Mouse (Mus musculus) ES-Bruce4 (cell line): ENCODE data around the gene Polr1d. TPM values are rescaled to one million over a fixed set of nuclear protein-coding genes. Genes with fewer than 3 reads are reported as not detected.

Experiments
- H3K27ac ChIP-seq: 2 replicates; pipeline ENCODE4 v1.5.1; 2012; ENCODE audit warnings: low read length, inconsistent platforms; ENCODE audit not compliant: insufficient read depth
- H3K27me3 ChIP-seq: 2 replicates; pipeline ENCODE4 v1.6.1; 2012; ENCODE audit warnings: mild to moderate bottlenecking, low read length, inconsistent platforms; ENCODE audit not compliant: control insufficient read depth, poor library complexity, insufficient read depth, severe bottlenecking
- H3K36me3 ChIP-seq: 2 replicates; pipeline ENCODE4 v1.6.1; 2012; ENCODE audit warnings: inconsistent platforms, mild to moderate bottlenecking, low read length, moderate library complexity; ENCODE audit not compliant: control insufficient read depth, poor library complexity, insufficient read depth, severe bottlenecking
- H3K4me1 ChIP-seq: one replicate; pipeline ENCODE4 v1.8.1; 2011; ENCODE audit warnings: low read length; ENCODE audit not compliant: control insufficient read depth, insufficient read depth
- H3K4me3 ChIP-seq: 2 replicates; pipeline ENCODE4 v1.5.1; 2011; ENCODE audit warnings: low read depth, mild to moderate bottlenecking, low read length
- H3K9ac ChIP-seq: 2 replicates; pipeline ENCODE4 v1.6.1; 2012; ENCODE audit warnings: low read depth, mild to moderate bottlenecking, inconsistent platforms; ENCODE audit not compliant: poor library complexity, severe bottlenecking
- H3K9me3 ChIP-seq: replicated peaks from 2 replicates; pipeline ENCODE4 v1.6.1; 2012; ENCODE audit warnings: mild to moderate bottlenecking, low read length, inconsistent platforms; ENCODE audit not compliant: control insufficient read depth, poor library complexity, insufficient read depth, severe bottlenecking
- CTCF ChIP-seq: IDR thresholded peaks from one replicate; pipeline ENCODE4 v1.8.1; 2011; ENCODE audit warnings: low read depth, low read length
- EP300 ChIP-seq: IDR thresholded peaks from 2 replicates; pipeline ENCODE4 v1.6.1; 2011; ENCODE audit warnings: low read depth, low read length; ENCODE audit not compliant: insufficient read depth
- POLR2A ChIP-seq: IDR thresholded peaks from one replicate; pipeline ENCODE4 v1.8.1; 2011; ENCODE audit warnings: low read length; ENCODE audit not compliant: insufficient read depth
- polyA plus RNA-seq: library from polyadenylated mRNA; stranded (reverse); fragments of >200 nt; gene quantifications from 2 replicates; pipeline ENCODE4 v1.2.4, GENCODE M21; 2011; ENCODE audit warnings: low read depth; ENCODE audit not compliant: missing spikeins, insufficient read depth, insufficient read length

Gene Polr1d
- polyA plus RNA-seq, 1 experiment = 149 TPM

- H3K9me3 ChIP-seq = no peaks in the 10 kb centered on the region
- H3K27me3 ChIP-seq = no peaks in the 10 kb centered on the region
- no peaks in the 10 kb centered on the region for H3K4me1 ChIP-seq
- no peak overlapping the region for H3K27ac ChIP-seq
- no peaks in the 10 kb centered on the region for H3K36me3 ChIP-seq
- H3K9ac ChIP-seq = no peak overlapping the region
- TF ChIP-seq CTCF = no peak
- no peak for TF ChIP-seq POLR2A
- no peak for TF ChIP-seq EP300
- H3K4me3 ChIP-seq = no peak overlapping the region
Observed at GRCm38 (mm10) chr5:147036661-147037060, 40.2 kb upstream of the Polr1d start.

- no peaks in the 10 kb centered on the region for H3K36me3 ChIP-seq
- H3K27ac ChIP-seq = no peak overlapping the region
- H3K27me3 ChIP-seq = no peaks in the 10 kb centered on the region
- no peaks in the 10 kb centered on the region for H3K9me3 ChIP-seq
- TF ChIP-seq CTCF (no peak), POLR2A (no peak), EP300 (no peak)
- no peak overlapping the region for H3K9ac ChIP-seq
- no peaks in the 10 kb centered on the region for H3K4me1 ChIP-seq
- H3K4me3 ChIP-seq = no peak overlapping the region
Observed at GRCm38 (mm10) chr5:147037601-147038000, 39.2 kb upstream of the Polr1d start.

GRCm38 (mm10) chr5:147039394-147039793 lies 37.5 kb upstream of the Polr1d start:
- Histone ChIP-seq H3K27me3 (no peaks in the 10 kb centered on the region), H3K9ac (no peak overlapping the region), H3K4me1 (no peaks in the 10 kb centered on the region), H3K36me3 (no peaks in the 10 kb centered on the region), H3K27ac (no peak overlapping the region), H3K4me3 (no peak overlapping the region), H3K9me3 (no peaks in the 10 kb centered on the region)
- TF ChIP-seq POLR2A (no peak), EP300 (no peak), CTCF (no peak)

GRCm38 (mm10) chr5:147041965-147042937 lies 34.6 kb upstream of the Polr1d start:
- Histone ChIP-seq H3K27me3 (no peaks in the 10 kb centered on the region), H3K9ac (0 out of 2 replicates have a peak overlapping the region, but pooled peaks have one; percentile 1), H3K36me3 (no peaks in the 10 kb centered on the region), H3K27ac (no peak overlapping the region), H3K9me3 (no peaks in the 10 kb centered on the region), H3K4me1 (no peaks in the 10 kb centered on the region), H3K4me3 (peak overlapping the region; percentile 7)
- TF ChIP-seq EP300 (no peak), POLR2A (no peak), CTCF (no peak)

GRCm38 (mm10) chr5:147043240-147043844 lies 33.5 kb upstream of the Polr1d start:
- H3K27me3 ChIP-seq = no peaks in the 10 kb centered on the region
- no peak overlapping the region for H3K9ac ChIP-seq
- H3K9me3 ChIP-seq = no peaks in the 10 kb centered on the region
- no peak overlapping the region for H3K27ac ChIP-seq
- no peaks in the 10 kb centered on the region for H3K4me1 ChIP-seq
- no peak overlapping the region for H3K4me3 ChIP-seq
- no peaks in the 10 kb centered on the region for H3K36me3 ChIP-seq
- TF ChIP-seq CTCF = no peak
- no peak for TF ChIP-seq POLR2A
- TF ChIP-seq EP300 = no peak

- TF ChIP-seq EP300 = no peak
- no peak for TF ChIP-seq POLR2A
- no peak for TF ChIP-seq CTCF
- Histone ChIP-seq H3K9me3 (no peaks in the 10 kb centered on the region), H3K9ac (no peak overlapping the region), H3K27ac (no peak overlapping the region), H3K27me3 (no peaks in the 10 kb centered on the region), H3K36me3 (no peaks in the 10 kb centered on the region), H3K4me3 (no peak overlapping the region), H3K4me1 (no peaks in the 10 kb centered on the region)
Observed at GRCm38 (mm10) chr5:147045311-147045710, 31.5 kb upstream of the Polr1d start.
